Mouse (Mus musculus): ENCODE results near the gene Cfap97. TPM values are rescaled to one million over a fixed set of nuclear protein-coding genes. Genes with fewer than 3 reads are reported as not detected.
"Not testable (repeated sequence)": the region's sequence is repeated elsewhere in the genome, so short reads cannot be mapped to it uniquely, and the experiment has no call there.

Cfap97 gene
- 18.1 and 19.4 TPM in 2 replicates for polyA plus RNA-seq (2016; fragmentation: Nextera tagmentation; extraction: Ambion mirVana)

DNA sequence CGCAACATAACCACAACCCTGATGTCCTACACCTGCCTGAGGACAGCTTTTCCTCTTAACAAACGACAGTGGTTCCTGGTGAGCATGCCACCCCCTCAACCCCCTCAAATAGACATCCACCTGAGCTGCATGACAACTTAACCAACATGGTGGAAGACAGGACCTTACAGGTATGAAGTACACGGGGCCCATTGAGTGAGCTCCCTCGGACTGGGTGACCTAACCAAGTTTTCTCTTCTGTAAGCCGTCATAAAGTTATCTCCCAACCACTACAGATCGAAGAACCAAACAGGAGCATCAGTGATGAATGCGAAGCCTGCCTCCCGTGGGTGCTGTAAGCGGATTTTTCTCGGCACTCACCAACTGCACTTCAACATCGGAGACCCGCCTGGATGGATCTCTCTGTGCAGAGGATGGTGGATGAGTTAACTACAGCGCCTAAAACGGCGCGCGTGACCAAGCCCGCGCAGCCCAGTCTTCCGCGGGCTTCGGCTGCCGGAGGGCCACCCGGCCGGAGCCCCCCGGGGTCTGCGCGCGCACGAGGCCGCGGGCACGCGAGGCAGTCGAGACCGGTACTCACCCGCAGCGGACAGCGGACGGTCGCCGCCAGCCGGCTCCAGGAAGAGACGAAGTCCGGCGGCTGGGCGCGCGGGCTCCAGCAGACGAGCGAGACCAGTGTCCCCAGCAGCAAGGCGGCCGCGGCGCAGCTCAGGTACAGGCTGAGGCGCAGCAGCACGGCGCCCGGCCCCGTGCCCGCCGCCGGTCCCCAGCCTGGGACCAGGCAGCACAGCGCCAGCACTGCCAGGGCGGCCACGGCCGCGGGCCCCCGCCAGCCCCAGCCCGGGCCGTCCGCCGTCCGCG is at the start of gene Cfap97:
Cfap97 (plus strand) TSS at position 570 of the 861 bp plus-strand sequence.
- Histone ChIP-seq H3K4me3 (peak within 1 kb of the TSS; percentile 83), H3K4me1 (peaks cover 21% of the 10 kb centered on the region), H3K27ac (peak within 1 kb of the TSS; percentile 85), H3K9me3 (no peaks in the 10 kb centered on the region), H3K36me3 (replicated peaks) (no peaks in the 10 kb centered on the region), H3K27me3 (ENCODE audit: poor library complexity, severe bottlenecking) (peaks cover 47% of the 10 kb centered on the region)
- 2% methylated on average over 71 of the region's 75 CpGs for WGBS
- peak; percentile 64 for DNase-seq (ENCODE audit: extremely low spot score, low spot score)

DNA sequence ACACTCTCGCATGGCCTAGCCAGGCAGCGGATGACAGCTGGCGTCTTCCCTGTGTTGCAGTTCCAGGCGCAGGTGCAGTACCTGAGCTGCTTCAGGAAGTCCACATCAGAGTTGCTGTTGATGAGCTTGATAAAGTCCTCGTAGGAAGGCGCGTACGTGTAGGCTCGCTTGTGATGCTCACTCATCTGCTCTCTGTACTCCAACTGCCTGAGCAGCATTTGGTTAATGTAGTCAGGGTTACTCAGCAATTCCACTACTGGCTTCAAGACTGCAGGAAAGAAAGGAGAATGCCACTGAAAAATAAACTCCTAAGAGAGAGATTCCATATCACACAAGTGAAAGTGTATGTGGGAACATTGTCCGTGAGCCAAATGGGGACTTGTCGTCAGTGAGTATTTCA is 48.1 kb upstream of the Cfap97 start:
- H3K27ac ChIP-seq = no peak overlapping the region
- DNase-seq (ENCODE audit: extremely low spot score, low spot score) = no peak
- H3K9me3 ChIP-seq = peaks cover 13% of the 10 kb centered on the region; the same call in 1 of the 2 replicates
- H3K4me3 ChIP-seq = no peak overlapping the region
- H3K36me3 ChIP-seq (replicated peaks) = peaks cover 60% of the 10 kb centered on the region
- H3K4me1 ChIP-seq = no peaks in the 10 kb centered on the region
- H3K27me3 ChIP-seq (ENCODE audit: poor library complexity, severe bottlenecking) = no peaks in the 10 kb centered on the region
- 95% methylated on average over 11 of the region's 11 CpGs for WGBS

DNA sequence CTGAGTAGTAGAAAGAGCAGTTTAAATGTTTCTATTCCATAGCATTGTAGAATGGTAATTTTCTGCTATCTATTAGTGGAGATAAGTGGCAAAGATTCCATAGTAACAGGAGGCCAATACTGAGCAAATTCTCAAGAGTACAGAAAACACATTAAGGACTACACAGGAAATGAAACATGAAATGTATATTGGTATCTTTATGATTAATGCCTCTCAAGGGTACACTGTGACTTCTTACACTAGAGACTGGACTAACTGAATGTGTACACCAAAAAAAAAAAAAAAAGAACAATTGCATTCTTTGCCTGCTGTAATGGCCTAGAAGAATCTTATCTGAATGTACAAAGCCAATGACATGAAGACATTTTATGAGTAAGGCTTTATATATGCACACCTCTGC is 43.9 kb upstream of the Cfap97 start:
- no peak overlapping the region for H3K4me3 ChIP-seq
- H3K4me1 ChIP-seq = no peaks in the 10 kb centered on the region
- H3K9me3 ChIP-seq = peaks cover 3% of the 10 kb centered on the region; the same call in 1 of the 2 replicates
- no peak for DNase-seq (ENCODE audit: extremely low spot score, low spot score)
- no peak overlapping the region for H3K27ac ChIP-seq
- H3K36me3 ChIP-seq (replicated peaks) = peaks cover 20% of the 10 kb centered on the region
- no peaks in the 10 kb centered on the region for H3K27me3 ChIP-seq (ENCODE audit: poor library complexity, severe bottlenecking)

DNA sequence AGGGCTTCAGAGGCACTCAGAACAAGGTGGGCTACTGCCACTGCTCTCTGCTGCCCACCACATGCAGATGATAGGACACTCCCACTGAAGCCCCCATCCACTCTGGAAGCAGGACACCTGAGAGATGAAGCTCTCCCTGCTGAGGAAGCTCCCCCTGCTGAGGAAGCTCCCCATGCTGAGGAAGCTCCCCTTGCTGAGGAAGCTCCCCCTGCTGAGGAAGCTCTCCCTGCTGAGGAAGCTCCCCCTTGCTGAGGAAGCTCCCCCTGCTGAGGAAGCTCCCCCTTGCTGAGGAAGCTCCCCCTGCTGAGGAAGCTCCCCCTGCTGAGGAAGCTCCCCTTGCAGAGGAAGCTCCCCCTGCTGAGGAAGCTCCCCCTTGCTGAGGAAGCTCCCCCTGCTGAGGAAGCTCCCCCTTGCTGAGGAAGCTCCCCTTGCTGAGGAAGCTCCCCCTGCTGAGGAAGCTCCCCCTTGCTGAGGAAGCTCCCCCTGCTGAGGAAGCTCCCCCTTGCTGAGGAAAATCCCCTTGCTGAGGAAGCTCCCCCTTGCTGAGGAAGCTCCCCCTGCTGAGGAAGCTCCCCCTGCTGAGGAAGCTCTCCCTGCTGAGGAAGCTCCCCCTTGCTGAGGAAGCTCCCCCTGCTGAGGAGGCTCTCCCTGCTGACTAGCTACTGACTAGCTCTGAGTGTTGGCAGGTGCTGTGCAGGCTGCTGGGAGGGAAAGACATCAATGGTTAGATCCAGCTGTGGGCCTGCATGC is 38.0 kb upstream of the Cfap97 start:
- not testable (repeated sequence) for H3K9me3 ChIP-seq; H3K4me3 ChIP-seq; DNase-seq (ENCODE audit: extremely low spot score, low spot score); H3K27me3 ChIP-seq (ENCODE audit: poor library complexity, severe bottlenecking); H3K27ac ChIP-seq; H3K4me1 ChIP-seq
- peaks cover 11% of the 10 kb centered on the region for H3K36me3 ChIP-seq (replicated peaks)

DNA sequence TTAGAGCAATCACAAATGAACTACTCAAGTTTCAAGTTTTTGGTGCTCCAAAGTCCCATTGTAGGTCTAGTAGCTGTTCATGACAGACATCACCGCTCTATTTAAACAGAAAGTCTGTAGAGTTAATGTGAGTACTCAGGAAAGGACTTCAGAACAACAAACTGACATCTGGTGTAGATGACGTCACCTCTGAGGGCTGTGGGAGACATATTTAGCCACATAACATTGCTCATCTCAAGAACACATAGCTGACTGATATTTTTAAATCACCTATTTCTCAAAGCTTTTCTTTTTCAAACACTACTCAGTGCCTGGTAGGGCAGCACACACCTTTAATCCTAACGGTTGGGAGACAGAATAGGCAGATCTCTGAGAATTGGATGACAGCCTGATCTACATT is 34.4 kb upstream of the Cfap97 start:
- Histone ChIP-seq H3K27ac (no peak overlapping the region), H3K36me3 (replicated peaks) (peaks cover 21% of the 10 kb centered on the region), H3K4me1 (no peaks in the 10 kb centered on the region), H3K4me3 (no peak overlapping the region), H3K27me3 (ENCODE audit: poor library complexity, severe bottlenecking) (no peaks in the 10 kb centered on the region), H3K9me3 (no peaks in the 10 kb centered on the region)
- no peak for DNase-seq (ENCODE audit: extremely low spot score, low spot score)
- WGBS = 90% methylated on average over 3 of the region's 3 CpGs

DNA sequence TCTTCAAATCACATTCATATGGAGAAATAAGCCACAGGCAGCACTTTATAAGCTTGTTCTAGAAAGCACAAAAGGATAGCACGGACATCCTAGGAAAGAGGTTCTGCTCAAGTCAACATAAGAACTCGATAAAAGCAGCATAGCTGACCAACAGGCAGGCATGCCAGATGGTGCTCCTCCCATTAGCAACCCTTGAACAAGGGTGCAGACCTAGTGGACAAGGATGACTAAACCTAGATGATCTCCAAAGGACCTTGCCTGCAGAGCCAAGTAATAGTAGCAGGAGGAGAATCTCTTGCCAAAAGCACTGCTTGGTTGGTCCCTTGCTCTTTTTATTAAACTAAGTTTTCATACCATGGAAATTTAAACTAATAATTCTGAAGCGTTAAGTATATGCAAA is 32.4 kb upstream of the Cfap97 start:
- Histone ChIP-seq H3K9me3 (no peaks in the 10 kb centered on the region), H3K27me3 (ENCODE audit: poor library complexity, severe bottlenecking) (no peaks in the 10 kb centered on the region), H3K4me3 (no peak overlapping the region), H3K36me3 (replicated peaks) (peaks cover 23% of the 10 kb centered on the region), H3K27ac (no peak overlapping the region), H3K4me1 (no peaks in the 10 kb centered on the region)
- DNase-seq (ENCODE audit: extremely low spot score, low spot score) = no peak
- 95% methylated on average over 3 of the region's 3 CpGs for WGBS

DNA sequence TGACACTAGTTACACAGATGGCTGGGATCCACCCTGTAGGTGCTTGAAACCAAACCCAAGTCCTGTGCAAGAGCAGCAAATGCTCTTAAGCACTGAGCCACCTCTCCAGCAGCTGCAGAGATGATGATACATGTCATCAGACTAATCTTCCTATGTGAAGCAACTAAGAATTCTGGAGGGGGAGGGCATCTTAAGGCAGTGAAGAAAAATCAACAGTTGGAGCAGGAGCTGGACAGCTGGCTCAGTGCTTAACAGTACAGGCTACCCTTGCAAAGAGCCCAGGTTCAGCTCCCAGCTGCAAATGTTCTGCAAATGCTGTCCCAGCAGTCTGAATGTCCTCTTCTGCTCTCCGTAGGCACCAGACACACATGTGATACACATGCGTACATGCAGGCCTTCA is 29.1 kb upstream of the Cfap97 start:
- H3K4me3 ChIP-seq = no peak overlapping the region
- H3K27ac ChIP-seq = no peak overlapping the region
- WGBS = 99% methylated on average over 2 of the region's 2 CpGs
- DNase-seq (ENCODE audit: extremely low spot score, low spot score) = no peak
- H3K9me3 ChIP-seq = no peaks in the 10 kb centered on the region
- H3K36me3 ChIP-seq (replicated peaks) = peaks cover 15% of the 10 kb centered on the region; the same call in 1 of the 2 replicates
- H3K4me1 ChIP-seq = no peaks in the 10 kb centered on the region
- H3K27me3 ChIP-seq (ENCODE audit: poor library complexity, severe bottlenecking) = no peaks in the 10 kb centered on the region

DNA sequence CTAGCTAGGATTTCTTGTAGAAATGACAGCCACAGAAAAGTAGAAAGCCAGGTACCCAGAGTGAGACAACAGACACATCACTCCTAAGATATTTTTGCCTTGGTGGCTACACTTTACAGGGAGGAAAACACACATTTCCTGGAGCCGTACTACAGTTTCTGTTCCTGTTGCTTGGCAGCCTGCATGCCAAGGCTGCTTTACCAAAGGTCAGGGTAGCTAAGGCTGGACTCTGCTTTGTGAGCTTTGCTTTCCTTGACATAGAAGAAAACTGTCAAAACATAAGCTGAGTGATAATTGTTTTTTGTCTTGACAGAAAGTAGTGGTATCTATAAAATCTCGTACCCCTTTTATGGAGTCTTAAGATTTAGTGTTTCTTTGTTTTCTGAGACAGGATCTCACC is 21.1 kb upstream of the Cfap97 start:
- no peaks in the 10 kb centered on the region for H3K4me1 ChIP-seq
- no peak overlapping the region for H3K4me3 ChIP-seq
- no peaks in the 10 kb centered on the region for H3K27me3 ChIP-seq (ENCODE audit: poor library complexity, severe bottlenecking)
- no peak overlapping the region for H3K27ac ChIP-seq
- WGBS = 90% methylated on average over 2 of the region's 2 CpGs
- no peak for DNase-seq (ENCODE audit: extremely low spot score, low spot score)
- peaks cover 9% of the 10 kb centered on the region for H3K36me3 ChIP-seq (replicated peaks)
- H3K9me3 ChIP-seq = peaks cover 8% of the 10 kb centered on the region; the same call in 1 of the 2 replicates

DNA sequence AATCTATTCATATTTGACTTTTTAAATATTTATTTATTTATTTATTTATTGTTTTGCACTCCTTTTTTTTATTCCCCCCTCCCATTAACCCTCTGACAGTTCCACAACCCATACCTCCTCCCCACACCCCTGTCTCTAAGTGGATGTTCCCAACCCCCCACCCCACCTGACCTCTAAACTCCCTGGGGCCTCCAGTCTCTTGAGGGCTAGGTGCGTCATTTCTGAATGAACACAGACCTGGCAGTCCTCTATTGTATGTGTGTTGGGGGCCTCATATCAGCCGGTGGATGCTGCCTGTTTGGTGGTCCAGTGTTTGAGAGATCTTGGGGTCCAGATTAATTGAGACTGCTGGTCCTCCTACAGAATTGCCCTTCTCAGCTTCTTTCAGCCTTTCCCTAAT is 16.0 kb upstream of the Cfap97 start:
- H3K9me3 ChIP-seq; H3K4me1 ChIP-seq; H3K4me3 ChIP-seq; H3K27ac ChIP-seq; DNase-seq (ENCODE audit: extremely low spot score, low spot score); H3K27me3 ChIP-seq (ENCODE audit: poor library complexity, severe bottlenecking): not testable (repeated sequence)
- H3K36me3 ChIP-seq (replicated peaks) = peaks cover 12% of the 10 kb centered on the region
- 94% methylated on average over 2 of the region's 2 CpGs for WGBS

DNA sequence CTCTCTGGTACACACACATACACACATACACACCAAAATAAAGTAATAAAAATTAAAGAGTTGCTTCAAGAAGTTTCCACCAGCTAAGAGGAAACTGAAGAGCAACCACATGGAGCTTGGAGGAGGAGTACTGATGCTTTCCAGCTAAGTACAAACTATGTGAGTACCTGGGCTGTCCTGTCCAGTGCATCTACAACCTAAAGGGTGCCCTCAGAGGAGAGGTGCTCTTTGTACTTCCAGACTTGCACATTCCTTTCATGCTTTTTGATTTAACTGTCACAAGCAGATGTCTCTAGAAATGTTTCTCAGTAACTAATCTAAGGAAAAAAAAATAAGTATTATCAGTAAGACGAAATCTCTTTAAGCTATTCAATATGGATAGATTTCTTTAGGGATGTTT is 14.2 kb upstream of the Cfap97 start:
- 89% methylated on average over 1 of the region's 1 CpGs for WGBS
- H3K36me3 ChIP-seq (replicated peaks) = peaks cover 12% of the 10 kb centered on the region

DNA sequence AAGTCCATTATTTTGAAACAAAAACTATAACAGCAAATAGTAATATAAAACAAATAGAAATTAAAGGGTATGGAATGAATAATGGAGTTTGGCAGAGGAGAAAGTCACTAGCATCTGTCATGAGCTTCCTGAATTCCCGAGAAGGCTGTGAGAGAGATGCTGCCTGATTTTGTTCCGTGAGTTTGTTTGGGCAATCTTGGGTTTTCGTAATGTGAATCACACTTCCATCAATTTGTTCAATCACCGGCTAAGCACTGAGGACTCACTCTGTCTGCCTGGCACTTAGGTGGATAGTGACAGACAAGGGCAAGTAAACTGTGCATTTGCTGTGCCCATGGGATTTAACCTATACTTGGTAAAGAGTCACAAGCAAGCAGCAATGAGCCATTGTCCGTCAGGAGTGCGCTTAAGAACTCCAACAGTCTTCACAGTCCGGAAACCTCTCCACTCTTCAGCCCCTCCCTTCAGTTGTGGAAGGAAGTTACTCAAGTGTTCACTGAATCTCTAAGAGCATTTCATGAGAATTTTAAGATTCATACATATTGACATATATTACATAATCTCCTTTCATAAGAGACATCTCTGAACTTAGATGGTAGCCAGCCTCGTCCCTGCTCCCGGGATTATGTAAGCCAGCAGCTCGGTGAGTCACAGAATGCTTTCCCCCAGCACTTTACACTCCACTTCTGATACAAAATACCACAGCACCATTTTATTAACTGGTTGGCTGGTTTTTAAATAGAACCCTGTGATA is 13.6 kb upstream of the Cfap97 start:
- Histone ChIP-seq H3K4me1 (0 out of 2 replicates have a peak, but pooled peaks cover 3% of the 10 kb centered on the region), H3K4me3 (no peak overlapping the region), H3K27ac (no peak overlapping the region), H3K27me3 (ENCODE audit: poor library complexity, severe bottlenecking) (no peaks in the 10 kb centered on the region), H3K9me3 (peaks cover 5% of the 10 kb centered on the region; the same call in 1 of the 2 replicates), H3K36me3 (replicated peaks) (peaks cover 12% of the 10 kb centered on the region)
- 90% methylated on average over 10 of the region's 10 CpGs for WGBS
- DNase-seq (ENCODE audit: extremely low spot score, low spot score) = no peak

More for the DNA sequence above, 14.2 kb upstream of the Cfap97 start:
- no peak for DNase-seq (ENCODE audit: extremely low spot score, low spot score)
- Histone ChIP-seq H3K4me3 (no peak overlapping the region), H3K27me3 (ENCODE audit: poor library complexity, severe bottlenecking) (no peaks in the 10 kb centered on the region), H3K4me1 (0 out of 2 replicates have a peak, but pooled peaks cover 3% of the 10 kb centered on the region), H3K9me3 (peaks cover 8% of the 10 kb centered on the region; the same call in 1 of the 2 replicates), H3K27ac (no peak overlapping the region)

DNA sequence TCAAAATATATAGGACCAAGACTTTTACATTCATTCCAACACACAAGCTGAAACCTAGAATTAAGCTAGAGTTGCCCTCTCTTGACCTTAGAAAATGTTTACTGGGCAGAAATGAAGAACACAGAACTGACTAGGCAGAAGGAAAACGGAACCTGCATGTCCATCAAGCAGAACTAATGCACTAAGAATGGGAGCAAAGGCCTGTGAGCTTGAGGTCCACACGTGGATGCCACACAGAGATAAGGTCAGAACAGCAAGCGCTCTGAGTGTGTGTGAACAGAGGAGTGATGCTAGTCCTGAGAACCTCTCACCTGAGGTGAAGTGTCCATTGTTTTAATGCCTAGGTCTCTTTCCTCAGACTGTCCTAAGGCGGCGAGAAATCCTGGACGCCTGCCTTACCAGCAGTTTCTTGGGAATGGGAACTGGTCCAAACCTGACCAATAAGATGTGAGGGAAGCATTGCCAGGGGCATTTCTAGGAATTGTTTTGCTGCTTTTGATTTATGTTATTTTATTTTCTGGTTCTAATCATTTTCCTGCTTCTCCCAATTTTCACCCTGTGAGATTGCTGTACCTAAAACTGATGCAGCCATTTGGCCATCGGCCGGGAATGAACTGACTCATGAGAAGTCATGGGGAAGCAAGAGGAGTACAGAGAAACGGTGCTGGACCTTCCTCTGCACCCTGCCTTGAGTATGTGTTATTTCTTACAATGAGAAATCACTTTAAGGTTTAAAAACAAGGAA is 11.0 kb upstream of the Cfap97 start:
- WGBS = 87% methylated on average over 9 of the region's 9 CpGs

More for the DNA sequence above, 11.0 kb upstream of the Cfap97 start:
- Histone ChIP-seq H3K27ac (no peak overlapping the region), H3K36me3 (replicated peaks) (0 out of 2 replicates have a peak, but pooled peaks cover 2% of the 10 kb centered on the region), H3K9me3 (no peaks in the 10 kb centered on the region), H3K27me3 (ENCODE audit: poor library complexity, severe bottlenecking) (no peaks in the 10 kb centered on the region), H3K4me3 (no peak overlapping the region), H3K4me1 (peaks cover 16% of the 10 kb centered on the region)
- DNase-seq (ENCODE audit: extremely low spot score, low spot score) = no peak

Data from forebrain, embryonic 10.5 days (tissue).